Mouse (Mus musculus) MEL (cell line): ENCODE measurements at regions not wholly inside any gene's neighbourhood (a gene's known extent, or its start where the extent isn't known, plus 50 kb on each side); places are given as distances from the start of the nearest gene placed in this dataset.

Experiments
- DNase-seq: peaks from one replicate; pipeline ENCODE4 v3.0.0; 2011; ENCODE audit warnings: low read depth, low spot score
- H3K27ac ChIP-seq: 2 replicates; pipeline ENCODE4 v1.5.1; 2012; ENCODE audit warnings: low read depth, mild to moderate bottlenecking, control low read depth, low read length, moderate library complexity; ENCODE audit not compliant: control insufficient read depth
- H3K27me3 ChIP-seq, 2 experiments: fragments of 150-350 bp in 1 of 2; sonication (generic) in 1 of 2; 2 replicates each; pipeline ENCODE4 v1.6.1; 2012; ENCODE audit warnings: low read length in 2 of 2, mild to moderate bottlenecking in 2 of 2, improper control_type of control experiment in 1 of 2, moderate library complexity in 1 of 2; ENCODE audit not compliant: insufficient read depth in 2 of 2, control insufficient read depth in 1 of 2
- H3K36me3 ChIP-seq, 2 experiments: 2 replicates each; pipeline ENCODE4 v1.6.1; 2012 to 2014; ENCODE audit warnings: low read length in 2 of 2, improper control_type of control experiment in 1 of 2, inconsistent platforms in 1 of 2, mild to moderate bottlenecking in 1 of 2; ENCODE audit not compliant: insufficient read depth in 2 of 2, control insufficient read depth in 1 of 2
- H3K4me1 ChIP-seq, 2 experiments: fragments of 150-350 bp in 1 of 2; sonication (generic) in 1 of 2; 2 replicates each; pipeline ENCODE4 v1.6.1; 2012; ENCODE audit warnings: low read length in 2 of 2, improper control_type of control experiment in 1 of 2, mild to moderate bottlenecking in 1 of 2; ENCODE audit not compliant: insufficient read depth in 2 of 2, control insufficient read depth in 1 of 2
- H3K4me3 ChIP-seq, 2 experiments: fragments of 150-350 bp in 1 of 2; sonication (generic) in 1 of 2; 2 replicates each; pipeline ENCODE4 v1.5.1; 2012; ENCODE audit warnings: low read depth in 2 of 2, low read length in 2 of 2, mild to moderate bottlenecking in 2 of 2, moderate library complexity in 2 of 2, control low read depth in 1 of 2, improper control_type of control experiment in 1 of 2; ENCODE audit not compliant: control insufficient read depth in 1 of 2, insufficient read depth in 1 of 2
- H3K79me2 ChIP-seq: 2 replicates; pipeline ENCODE4 v1.6.1; 2012; ENCODE audit warnings: mild to moderate bottlenecking, low read length, moderate library complexity; ENCODE audit not compliant: control insufficient read depth, poor library complexity, insufficient read depth
- H3K9ac ChIP-seq: 2 replicates; pipeline ENCODE4 v1.6.1; 2012; ENCODE audit warnings: low read depth, mild to moderate bottlenecking, control low read depth, low read length, moderate library complexity; ENCODE audit not compliant: control insufficient read depth, poor library complexity, severe bottlenecking
- H3K9me3 ChIP-seq: fragments of 150-350 bp; sonication (generic); replicated peaks from 2 replicates; pipeline ENCODE4 v1.6.1; 2012; ENCODE audit warnings: mild to moderate bottlenecking, low read length, improper control_type of control experiment, moderate library complexity; ENCODE audit not compliant: insufficient read depth
- BHLHE40 ChIP-seq: IDR thresholded peaks from 2 replicates; pipeline ENCODE4 v1.6.1; 2012; ENCODE audit warnings: low read depth, mild to moderate bottlenecking, inconsistent platforms, low read length, improper control_type of control experiment, borderline replicate concordance
- CHD1 ChIP-seq: IDR thresholded peaks from 2 replicates; pipeline ENCODE4 v1.6.1; 2012; ENCODE audit warnings: low read depth, mild to moderate bottlenecking, inconsistent platforms, low read length, improper control_type of control experiment
- CHD2 ChIP-seq: IDR thresholded peaks from 2 replicates; pipeline ENCODE4 v1.6.1; 2011; ENCODE audit warnings: low read length, improper control_type of control experiment
- E2F4 ChIP-seq: IDR thresholded peaks from 2 replicates; pipeline ENCODE4 v1.6.1; 2011; ENCODE audit warnings: low read depth, low read length, improper control_type of control experiment, borderline replicate concordance
- EP300 ChIP-seq, 2 experiments: IDR thresholded peaks; 2 replicates each; pipeline ENCODE4 v1.6.1; 2011; ENCODE audit warnings: improper control_type of control experiment in 2 of 2, low read length in 2 of 2, low read depth in 1 of 2, mild to moderate bottlenecking in 1 of 2
- ETS1 ChIP-seq: IDR thresholded peaks from 2 replicates; pipeline ENCODE4 v1.6.1; 2012; ENCODE audit warnings: low read depth, mild to moderate bottlenecking, inconsistent platforms, low read length, improper control_type of control experiment, moderate library complexity
- GABPA ChIP-seq: IDR thresholded peaks from 2 replicates; pipeline ENCODE4 v1.6.1; 2012; ENCODE audit warnings: low read depth, mild to moderate bottlenecking, inconsistent platforms, low read length, improper control_type of control experiment, moderate library complexity
- GATA1 ChIP-seq: IDR thresholded peaks from 2 replicates; pipeline ENCODE4 v1.6.1; 2011; ENCODE audit warnings: low read depth, low read length, improper control_type of control experiment
- JUND ChIP-seq: IDR thresholded peaks from 2 replicates; pipeline ENCODE4 v1.6.1; 2011; ENCODE audit warnings: low read depth, mild to moderate bottlenecking, improper control_type of control experiment, low read length
- MAX ChIP-seq: IDR thresholded peaks from 2 replicates; pipeline ENCODE4 v1.6.1; 2011; ENCODE audit warnings: low read length, improper control_type of control experiment
- MEF2A ChIP-seq: IDR thresholded peaks from 2 replicates; pipeline ENCODE4 v1.6.1; 2014; ENCODE audit warnings: low read depth, mild to moderate bottlenecking, inconsistent platforms, low read length, improper control_type of control experiment; ENCODE audit not compliant: poor library complexity, insufficient replicate concordance, severe bottlenecking; ENCODE audit errors: extremely low read depth
- MYC ChIP-seq: IDR thresholded peaks from 2 replicates; pipeline ENCODE4 v1.6.1; 2011; ENCODE audit warnings: low read depth, mild to moderate bottlenecking, low read length, improper control_type of control experiment, moderate library complexity
- POLR2AphosphoS2 ChIP-seq: IDR thresholded peaks from 2 replicates; pipeline ENCODE4 v1.6.1; 2011; ENCODE audit warnings: low read length, improper control_type of control experiment
- SIN3A ChIP-seq: IDR thresholded peaks from 2 replicates; pipeline ENCODE4 v1.6.1; 2012; ENCODE audit warnings: low read length, improper control_type of control experiment, inconsistent platforms
- SMC3 ChIP-seq: IDR thresholded peaks from 2 replicates; pipeline ENCODE4 v1.6.1; 2011; ENCODE audit warnings: low read depth, low read length, improper control_type of control experiment
- TAL1 ChIP-seq: IDR thresholded peaks from 2 replicates; pipeline ENCODE4 v1.6.1; 2012; ENCODE audit warnings: mild to moderate bottlenecking, inconsistent platforms, low read length, moderate library complexity, mixed read lengths
- TBP ChIP-seq: IDR thresholded peaks from 2 replicates; pipeline ENCODE4 v1.8.0; 2011; ENCODE audit warnings: low read depth, low read length, improper control_type of control experiment
- TCF12 ChIP-seq: IDR thresholded peaks from 2 replicates; pipeline ENCODE4 v1.6.1; 2014; ENCODE audit warnings: low read depth, mild to moderate bottlenecking, inconsistent platforms, low read length, improper control_type of control experiment, moderate library complexity
- USF1 ChIP-seq: IDR thresholded peaks from 2 replicates; pipeline ENCODE4 v1.6.1; 2014; ENCODE audit warnings: low read depth, mild to moderate bottlenecking, inconsistent platforms, low read length, improper control_type of control experiment, moderate library complexity
- ZC3H11A ChIP-seq: IDR thresholded peaks from 2 replicates; pipeline ENCODE4 v1.6.1; 2012; ENCODE audit warnings: low read depth, mild to moderate bottlenecking, inconsistent platforms, low read length, improper control_type of control experiment
- ZKSCAN1 ChIP-seq: IDR thresholded peaks from 2 replicates; pipeline ENCODE4 v1.6.1; 2012; ENCODE audit warnings: low read depth, mild to moderate bottlenecking, inconsistent platforms, low read length, improper control_type of control experiment, moderate library complexity
- ZMIZ1 ChIP-seq: IDR thresholded peaks from 2 replicates; pipeline ENCODE4 v1.6.1; 2012; ENCODE audit warnings: low read depth, mild to moderate bottlenecking, inconsistent platforms, low read length, improper control_type of control experiment, moderate library complexity
- ZNF384 ChIP-seq: IDR thresholded peaks from 2 replicates; pipeline ENCODE4 v1.6.1; 2012; ENCODE audit warnings: low read depth, mild to moderate bottlenecking, inconsistent platforms, low read length, improper control_type of control experiment

GRCm38 (mm10) chr19:56054186-56054585, 232.8 kb upstream of the Habp2 start:
- peak; percentile 25 for DNase-seq
- Histone ChIP-seq H3K27ac (no peak overlapping the region), H3K4me1 (no peaks in the 10 kb centered on the region), H3K27me3 (no peaks in the 10 kb centered on the region; a peak in 1 of 4 replicates), H3K9me3 (no peaks in the 10 kb centered on the region), H3K9ac (no peak overlapping the region), H3K36me3 (no peaks in the 10 kb centered on the region), H3K79me2 (no peaks in the 10 kb centered on the region), H3K4me3 (no peak overlapping the region)
- TF ChIP-seq GATA1: 0 out of 2 replicates have a peak, but pooled peaks have one; percentile 12
- TF ChIP-seq CHD1: no peak
- no peak for TF ChIP-seq MEF2A
- TF ChIP-seq USF1: peak; percentile 54; the same call in 1 of the 2 replicates
- TF ChIP-seq GABPA: no peak
- TF ChIP-seq SIN3A: no peak
- peak; percentile 69; the same call in 1 of the 2 replicates for TF ChIP-seq BHLHE40

DNA sequence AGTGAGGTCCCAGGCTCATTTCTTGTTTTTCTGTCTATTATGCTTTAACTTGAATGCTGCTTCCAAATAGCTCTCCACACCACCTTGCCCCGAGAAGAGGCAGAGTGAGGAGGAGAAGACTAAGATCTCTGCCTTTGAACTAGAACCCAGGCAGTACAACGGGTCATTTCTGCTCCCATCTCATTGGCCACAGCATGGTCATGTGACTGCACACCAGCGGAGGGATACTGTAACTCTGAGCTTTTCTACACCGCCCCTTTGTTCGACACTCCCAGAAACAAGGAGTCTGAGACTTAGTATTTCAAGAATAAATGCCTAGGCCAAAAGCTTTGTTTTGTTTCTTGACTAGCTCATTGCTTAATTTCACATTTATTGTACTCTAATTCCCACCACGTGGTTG, 230.5 kb upstream of the Habp2 start:
- H3K27ac ChIP-seq: no peak overlapping the region
- no peak for DNase-seq
- TF ChIP-seq CHD2 (no peak), TAL1 (no peak), SMC3 (no peak), USF1 (peak; percentile 60), ETS1 (no peak), E2F4 (no peak), TBP (no peak), POLR2AphosphoS2 (no peak)
- TF ChIP-seq, all 39 proteins: peak for 1
- H3K4me3 ChIP-seq: no peak overlapping the region
- H3K9ac ChIP-seq: no peak overlapping the region
- H3K79me2 ChIP-seq: no peaks in the 10 kb centered on the region
- no peaks in the 10 kb centered on the region for H3K4me1 ChIP-seq
- no peaks in the 10 kb centered on the region for H3K9me3 ChIP-seq
- no peaks in the 10 kb centered on the region for H3K27me3 ChIP-seq
- no peaks in the 10 kb centered on the region for H3K36me3 ChIP-seq

- Histone ChIP-seq H3K9ac (no peak overlapping the region), H3K27me3 (peaks cover 0 to 2% of the 10 kb centered on the region in 2 experiments; a peak in 1 of 4 replicates), H3K27ac (no peak overlapping the region), H3K4me3 (no peak overlapping the region), H3K79me2 (no peaks in the 10 kb centered on the region), H3K36me3 (no peaks in the 10 kb centered on the region), H3K9me3 (no peaks in the 10 kb centered on the region), H3K4me1 (no peaks in the 10 kb centered on the region)
- TF ChIP-seq MYC (no peak), TCF12 (no peak), ZC3H11A (no peak), GATA1 (no peak), EP300 (IDR thresholded peaks at IDR 0.05; ENCODE audit: low read depth in 1 of 2, low read length in 2 of 2) (no peak), ZKSCAN1 (no peak), E2F4 (no peak), USF1 (no peak), MEF2A (no peak), ZMIZ1 (no peak), ETS1 (no peak), ZNF384 (no peak), SIN3A (no peak), JUND (no peak), MAX (no peak)
- no peak for DNase-seq
These were observed 224.9 kb upstream of the Habp2 start for GRCm38 (mm10) chr19:56061882-56062540.
